Mouse (Mus musculus) limb, embryonic 14.5 days (tissue): ENCODE measurements around the gene Klhl24. TPM values are rescaled to one million over a fixed set of nuclear protein-coding genes. Genes with fewer than 3 reads are reported as not detected.
A peak's percentile ranks its signal among the peaks of the same experiment; 100 is the strongest.

ENCODE experiments used
- ATAC-seq: fragments of 200-750 bp; cut with Nextera tagmentation; 2 replicates; pipeline ENCODE4 v1.8.0; 2017; ENCODE audit warnings: low read depth, moderate number of reproducible peaks, moderate TSS enrichment; ENCODE audit not compliant: low FRiP score
- DNase-seq: peaks from one replicate; pipeline ENCODE4 v3.0.0-alpha.2; 2015; ENCODE audit warnings: low spot score
- H3K27ac ChIP-seq: fragments of 300-500 bp; sonication (generic); replicated peaks from 2 replicates; pipeline ENCODE4 v1.5.1; 2014; ENCODE audit warnings: low read depth, mild to moderate bottlenecking, low read length, moderate library complexity, mixed read lengths
- H3K27me3 ChIP-seq: fragments of 300-500 bp; sonication (generic); 2 replicates; pipeline ENCODE4 v1.6.1; 2014; ENCODE audit warnings: low read length, mixed read lengths; ENCODE audit not compliant: control insufficient read depth, insufficient read depth
- H3K36me3 ChIP-seq: fragments of 300-500 bp; sonication (generic); 2 replicates; pipeline ENCODE4 v1.6.1; 2014; ENCODE audit warnings: mild to moderate bottlenecking, low read length, moderate library complexity, mixed read lengths; ENCODE audit not compliant: control insufficient read depth, insufficient read depth
- H3K4me1 ChIP-seq: fragments of 300-500 bp; sonication (generic); 2 replicates; pipeline ENCODE4 v1.6.1; 2014; ENCODE audit warnings: antibody characterized with exemption, low read length, mixed read lengths; ENCODE audit not compliant: control insufficient read depth, insufficient read depth
- H3K4me2 ChIP-seq: fragments of 300-500 bp; sonication (generic); replicated peaks from 2 replicates; pipeline ENCODE4 v1.6.1; 2014; ENCODE audit warnings: low read depth, mild to moderate bottlenecking, low read length, moderate library complexity; ENCODE audit not compliant: severe bottlenecking
- H3K4me3 ChIP-seq: fragments of 300-500 bp; sonication (generic); replicated peaks from 2 replicates; pipeline ENCODE4 v1.5.1; 2014; ENCODE audit warnings: low read length
- H3K9ac ChIP-seq: fragments of 300-500 bp; sonication (generic); 2 replicates; pipeline ENCODE4 v1.6.1; 2014; ENCODE audit warnings: mild to moderate bottlenecking, low read depth, low read length, moderate library complexity; ENCODE audit not compliant: severe bottlenecking
- H3K9me3 ChIP-seq: fragments of 300-500 bp; sonication (generic); 2 replicates; pipeline ENCODE4 v1.6.1; 2016; ENCODE audit warnings: low read length; ENCODE audit not compliant: control insufficient read depth
- POLR2A ChIP-seq: fragments of 200-500 bp; IDR thresholded peaks from 2 replicates; pipeline ENCODE4 v1.8.0; 2012; ENCODE audit warnings: inconsistent platforms, mild to moderate bottlenecking, moderate library complexity, borderline replicate concordance; ENCODE audit not compliant: insufficient read depth, insufficient read length; ENCODE audit errors: extremely low read depth
- WGBS: fragments of 180-500 bp; shearing (Covaris S2); extraction: QIAGEN DNeasy Blood & Tissue Kit; methylation state at CpG from one replicate; pipeline ENCODE4 v1.1.7; 2014; 5-methylcytosine and 5-hydroxymethylcytosine counted together
- polyA plus RNA-seq, 2 experiments: library from polyadenylated mRNA; depleted of rRNA in 1 of 2; stranded (reverse) in 1 of 2; unstranded in 1 of 2; fragments of >200 nt; fragmentation: Nextera tagmentation in 1 of 2; extraction: Ambion mirVana in 1 of 2; gene quantifications; 2 replicates each; pipeline versions ENCODE4 v1.2.1 to v1.2.3; 2012 to 2014

The Klhl24 gene
- polyA plus RNA-seq, 2 experiments = 14.9 to 26.6 TPM

- under 1% methylated on average over 48 of the region's 61 CpGs for WGBS
- Histone ChIP-seq H3K36me3 (peaks cover 5% of the 10 kb centered on the region; the same call in 1 of the 2 replicates), H3K9me3 (no peaks in the 10 kb centered on the region), H3K4me1 (peaks cover 4% of the 10 kb centered on the region; the same call in 1 of the 2 replicates), H3K4me2 (peak overlapping the region; percentile 59), H3K27ac (peak overlapping the region; percentile 98), H3K27me3 (no peaks in the 10 kb centered on the region), H3K4me3 (peak overlapping the region; percentile 99), H3K9ac (peak overlapping the region; percentile 98)
- peak; percentile 88 for ATAC-seq
- TF ChIP-seq POLR2A = no peak
- peak; percentile 82 for DNase-seq
Measured at GRCm38 (mm10) chr16:20097711-20098374, 501 bp downstream of the Klhl24 start.

- Histone ChIP-seq H3K9ac (peak overlapping the region; percentile 98), H3K4me2 (peak overlapping the region; percentile 59), H3K4me1 (peaks cover 4% of the 10 kb centered on the region; the same call in 1 of the 2 replicates), H3K9me3 (peaks cover 3% of the 10 kb centered on the region), H3K36me3 (peaks cover 10% of the 10 kb centered on the region), H3K27me3 (no peaks in the 10 kb centered on the region), H3K4me3 (peak overlapping the region; percentile 99), H3K27ac (peak overlapping the region; percentile 98; the same call in 1 of the 2 replicates)
- no peak for ATAC-seq
- no peak for DNase-seq
- 6% methylated on average over 4 of the region's 4 CpGs for WGBS
- TF ChIP-seq POLR2A = no peak
Measured at GRCm38 (mm10) chr16:20098375-20098727, 1.0 kb downstream of the Klhl24 start.

GRCm38 (mm10) chr16:20098866-20099629 lies 1.7 kb downstream of the Klhl24 start:
- Histone ChIP-seq H3K4me1 (peaks cover 4% of the 10 kb centered on the region; the same call in 1 of the 2 replicates), H3K36me3 (peaks cover 17% of the 10 kb centered on the region), H3K27me3 (no peaks in the 10 kb centered on the region), H3K4me3 (no peak overlapping the region; the same call in 1 of the 2 replicates), H3K9ac (no peak overlapping the region), H3K9me3 (peaks cover 10% of the 10 kb centered on the region), H3K4me2 (peak overlapping the region; percentile 59; the same call in 1 of the 2 replicates), H3K27ac (no peak overlapping the region)
- no peak for ATAC-seq
- no peak for TF ChIP-seq POLR2A
- DNase-seq = no peak
- 94% methylated on average over 6 of the region's 6 CpGs for WGBS

GRCm38 (mm10) chr16:20106996-20107395 lies 9.7 kb downstream of the Klhl24 start:
- Histone ChIP-seq H3K9me3 (peaks cover 12% of the 10 kb centered on the region), H3K4me3 (no peak overlapping the region), H3K27me3 (no peaks in the 10 kb centered on the region), H3K4me1 (no peaks in the 10 kb centered on the region), H3K4me2 (no peak overlapping the region), H3K27ac (no peak overlapping the region), H3K9ac (no peak overlapping the region), H3K36me3 (peaks cover 63% of the 10 kb centered on the region)
- DNase-seq (no peak), ATAC-seq (no peak)
- 97% methylated on average over 8 of the region's 8 CpGs for WGBS
- TF ChIP-seq POLR2A = no peak

- no peaks in the 10 kb centered on the region for H3K4me1 ChIP-seq
- H3K36me3 ChIP-seq = peaks cover 57% of the 10 kb centered on the region
- TF ChIP-seq POLR2A = no peak
- ATAC-seq (no peak), DNase-seq (no peak)
- H3K27ac ChIP-seq = no peak overlapping the region
- WGBS = 93% methylated on average over 6 of the region's 6 CpGs
- no peak overlapping the region for H3K9ac ChIP-seq
- H3K4me2 ChIP-seq = no peak overlapping the region
- H3K9me3 ChIP-seq = peaks cover 4% of the 10 kb centered on the region
- no peak overlapping the region for H3K4me3 ChIP-seq
- no peaks in the 10 kb centered on the region for H3K27me3 ChIP-seq
Measured at GRCm38 (mm10) chr16:20108961-20109360, 11.6 kb downstream of the Klhl24 start.
